ENCODE assay signal across 8 mouse cellular contexts in genomic region chr3:50443421-50443916, GRCm38 (mm10). TPM values are rescaled to one million over a fixed set of nuclear protein-coding genes. Genes with fewer than 3 reads are reported as not detected.
DNase-seq lines count a peak whose midpoint lies in the region; ATAC-seq lines count a peak whose summit lies in the region.

Slc7a11 (minus strand) TSS chr3:50443614.

- peaks cover 36% of the 10 kb centered on the region for H3K4me1 ChIP-seq in forebrain, embryonic 10.5 days
- peaks cover 12% of the 10 kb centered on the region for H3K4me1 ChIP-seq in midbrain, embryonic 16.5 days (ENCODE audit: control insufficient read depth, insufficient read depth, low read length)

- ATAC-seq in midbrain, embryonic 16.5 days = peak; percentile 87

- peak within 1 kb of the TSS; percentile 46 for H3K4me3 ChIP-seq in forebrain, embryonic 10.5 days
- peak within 1 kb of the TSS; percentile 33 for H3K4me3 ChIP-seq in midbrain, embryonic 16.5 days (ENCODE audit: low read depth, low read length)

- H3K9ac ChIP-seq in midbrain, embryonic 16.5 days (ENCODE audit: low read depth, low read length) = 0 out of 2 replicates have a peak within 1 kb of the TSS, but pooled peaks have one; percentile 22

- DNase-seq in frontal cortex, adult 2 months (ENCODE audit: extremely low spot score in 1 of 2, low spot score in 1 of 2) = peak in 1 of 2 experiments; percentile 45
- DNase-seq in frontal cortex, postnatal 10 days (ENCODE audit: low spot score in 2 of 2) = no peak
- DNase-seq in R1 (ENCODE audit: low read depth, low spot score) = peak; percentile 36
- peak; percentile 39 for DNase-seq in forebrain, embryonic 10.5 days (ENCODE audit: extremely low spot score, low spot score)
- DNase-seq in induced T-regulatory cell, adult 2 months (ENCODE audit: low read depth) = peak; percentile 5
- peak; percentile 47 for DNase-seq in liver
- DNase-seq in thymus, adult 18-20 months = peak; percentile 52 to 68

- no peaks in the 10 kb centered on the region for H3K27me3 ChIP-seq in forebrain, embryonic 10.5 days (ENCODE audit: poor library complexity, severe bottlenecking)
- H3K27me3 ChIP-seq in midbrain, embryonic 16.5 days (ENCODE audit: control insufficient read depth, insufficient read depth, low read depth, low read length) = no peaks in the 10 kb centered on the region

- no peaks in the 10 kb centered on the region for H3K9me3 ChIP-seq in forebrain, embryonic 10.5 days
- no peaks in the 10 kb centered on the region for H3K9me3 ChIP-seq in midbrain, embryonic 16.5 days (replicated peaks; ENCODE audit: control insufficient read depth, low read length, poor library complexity, severe bottlenecking)

- H3K36me3 ChIP-seq in forebrain, embryonic 10.5 days (replicated peaks) = no peaks in the 10 kb centered on the region
- H3K36me3 ChIP-seq in midbrain, embryonic 16.5 days (ENCODE audit: control insufficient read depth, insufficient read depth, low read length) = no peaks in the 10 kb centered on the region

- 2% methylated on average over 11 of the region's 11 CpGs for WGBS in forebrain, embryonic 10.5 days
- WGBS in midbrain, embryonic 16.5 days = 0% methylated on average over 11 of the region's 11 CpGs

- H3K4me2 ChIP-seq in midbrain, embryonic 16.5 days (ENCODE audit: low read length) = peak within 1 kb of the TSS; percentile 70

- H3K27ac ChIP-seq in forebrain, embryonic 10.5 days = peak within 1 kb of the TSS; percentile 78
- H3K27ac ChIP-seq in midbrain, embryonic 16.5 days (ENCODE audit: low read length) = 0 out of 2 replicates have a peak within 1 kb of the TSS, but pooled peaks have one; percentile 8

RNA-seq across cellular contexts. Expression of gene Slc7a11, which starts in this region (rescaled TPM):
- 16.2 and 20.8 TPM in 2 replicates for polyA plus RNA-seq in frontal cortex, adult 2 months (2012; rRNA removed)
- polyA plus RNA-seq in forebrain, embryonic 10.5 days (2016; fragmentation: Nextera tagmentation; extraction: Ambion mirVana) = 1.1 and 1.3 TPM in 2 replicates
- polyA plus RNA-seq in midbrain, embryonic 16.5 days (2015; fragmentation: Nextera tagmentation; extraction: Ambion mirVana) = 2.1 and 2.7 TPM in 2 replicates

Comparison
In these comparisons a context has a peak if more than half of its experiments do, and no peak if none do; other contexts are left out.
1. DNase-seq: peak in R1 (single experiment), forebrain, embryonic 10.5 days (single experiment), induced T-regulatory cell, adult 2 months (single experiment), liver (single experiment) and thymus, adult 18-20 months (2 of 2); none in frontal cortex, postnatal 10 days (0 of 2).